Mouse (Mus musculus): ENCODE data around the gene Cdk13. TPM values are rescaled to one million over a fixed set of nuclear protein-coding genes. Genes with fewer than 3 reads are reported as not detected.

Cdk13 gene
- 10 to 100 TPM; 49.9 to 67.0 TPM for total RNA-seq (2021)

GRCm38 (mm10) chr13:17804909-17805613, at the start of gene Cdk13:
Gene Cdk13, minus strand, starts transcription at chr13:17805097.
- intact Hi-C loops (cut with DNase I), result loop anchor here (2.0 kb wide), 1 partner anchor 110 kb away; the partner anchor contains the start of genes Mplkip and Sugct
- DNase-seq (ENCODE audit: low spot score in 2 of 2), result peak; percentile 99 to 100

DNA sequence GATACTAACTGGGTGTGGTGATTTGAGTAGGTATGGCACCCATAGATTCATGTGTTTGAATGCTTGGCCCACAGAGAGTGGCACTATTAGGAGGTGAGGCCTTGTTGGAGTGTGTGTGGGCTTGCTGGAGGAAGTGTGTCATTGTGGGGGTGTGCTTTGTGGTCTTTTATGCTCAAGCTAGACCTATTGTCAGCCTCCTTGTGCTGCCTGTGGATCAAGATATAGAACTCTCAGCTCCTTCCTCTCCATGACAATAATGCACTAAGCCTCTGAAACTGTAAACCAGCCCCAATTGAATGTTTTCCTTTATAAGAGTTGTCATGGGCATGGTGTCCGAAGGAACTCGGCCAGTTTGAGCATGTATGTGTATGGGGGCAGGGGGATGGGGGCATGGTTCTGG, 38.4 kb upstream of the Cdk13 start:
- no peak for DNase-seq (ENCODE audit: low spot score in 2 of 2)
- intact Hi-C loops (cut with DNase I), result no loop called here

DNA sequence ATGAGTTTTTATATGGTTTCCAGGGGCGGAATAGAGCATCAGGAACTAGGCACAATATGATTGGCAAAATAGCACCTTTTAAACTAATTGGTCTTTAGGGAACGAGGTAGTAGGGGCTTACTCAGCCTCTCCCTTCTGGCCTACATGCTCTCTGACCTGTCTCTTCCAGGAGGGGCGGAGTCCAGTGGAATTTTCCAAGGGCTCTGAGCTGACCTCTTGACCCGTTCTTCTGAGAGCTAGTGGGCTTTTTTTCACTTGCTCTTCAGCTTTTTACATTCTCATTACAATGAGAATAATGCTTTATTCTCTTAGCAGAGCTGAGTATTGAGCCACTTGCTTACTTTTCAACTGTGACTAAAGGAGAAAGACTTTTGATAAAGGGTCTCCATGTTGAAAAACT, 37.9 kb upstream of the Cdk13 start:
- intact Hi-C loops (cut with DNase I), result no loop called here
- DNase-seq (ENCODE audit: low spot score in 2 of 2), result no peak

DNA sequence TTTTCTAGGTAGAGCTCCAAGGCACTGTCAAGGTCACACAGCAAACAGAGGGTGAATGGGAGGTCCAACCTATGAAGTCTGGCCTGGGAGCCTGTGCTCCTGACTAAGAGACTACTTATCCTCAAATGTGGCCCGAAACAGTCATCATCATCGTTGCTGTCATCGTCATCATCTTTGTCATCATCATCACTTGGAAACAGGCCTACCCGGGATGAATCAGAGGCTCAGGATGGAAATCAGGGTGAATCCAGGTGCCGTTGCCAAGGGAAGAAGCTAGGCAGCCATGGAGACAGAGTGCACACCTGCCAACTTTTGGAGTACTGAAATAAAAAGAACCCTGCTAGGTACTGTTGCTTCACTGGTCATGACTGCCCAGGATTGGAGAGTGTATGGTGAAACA, 34.2 kb upstream of the Cdk13 start:
- intact Hi-C loops (cut with DNase I), result no loop called here

DNA sequence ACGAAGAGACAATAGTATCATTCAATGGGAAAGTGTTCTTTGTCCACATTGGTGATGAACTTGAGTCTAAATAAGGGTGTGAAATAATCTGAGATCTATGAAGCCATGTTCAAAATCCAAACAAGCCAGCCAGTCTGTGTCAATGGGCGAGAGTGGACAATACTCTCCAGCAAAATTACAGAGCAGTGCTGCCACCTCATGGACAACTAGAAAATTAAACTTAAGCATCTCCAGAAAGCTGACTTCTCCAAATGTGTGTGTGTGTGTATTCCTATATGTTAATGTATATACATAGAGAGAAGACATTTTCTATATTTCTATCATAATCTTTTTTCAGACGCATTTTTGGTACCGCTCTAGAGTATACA, 33.6 kb upstream of the Cdk13 start:
- intact Hi-C loops (cut with DNase I), result no loop called here

More for the DNA sequence above, 34.2 kb upstream of the Cdk13 start:
- peak; percentile 21 to 23 for DNase-seq (ENCODE audit: low spot score in 2 of 2)

GRCm38 (mm10) chr13:17837610-17838483, 33.0 kb upstream of the Cdk13 start:
- intact Hi-C loops (cut with DNase I), result loop anchor here (1.0 kb wide), 1 partner anchor 145 kb away; no protein-coding TSS in a partner anchor
- DNase-seq (ENCODE audit: low spot score in 2 of 2), result peak; percentile 18 to 37

More for the DNA sequence above, 33.6 kb upstream of the Cdk13 start:
- peak in 1 of 2 experiments; percentile 31 for DNase-seq (ENCODE audit: low spot score in 2 of 2)

- intact Hi-C loops (cut with DNase I), result loop anchor here (1.0 kb wide), 1 partner anchor 146 kb away; no protein-coding TSS in a partner anchor
- no peak for DNase-seq (ENCODE audit: low spot score in 2 of 2)
Measured at GRCm38 (mm10) chr13:17836808-17837207, 31.9 kb upstream of the Cdk13 start.

DNA sequence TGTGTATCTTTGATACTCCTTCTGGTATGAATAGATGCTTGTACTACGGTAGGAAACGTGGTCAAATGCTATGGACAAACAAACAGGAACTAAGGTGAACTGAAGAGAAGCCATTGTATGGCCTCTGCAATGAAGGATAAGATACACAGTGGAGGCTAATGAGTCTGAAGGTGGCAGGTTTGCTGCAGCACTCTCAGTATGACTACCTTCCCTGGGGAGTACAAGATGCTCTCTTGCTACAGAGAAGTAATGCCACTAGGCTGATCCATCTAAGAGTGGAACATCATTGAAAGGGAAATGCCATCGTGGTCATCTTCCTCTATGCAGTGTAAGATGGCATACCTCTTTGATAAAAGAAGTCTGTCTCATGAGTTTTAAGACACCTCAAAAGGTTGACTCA, 28.0 kb upstream of the Cdk13 start:
- no peak for DNase-seq (ENCODE audit: low spot score in 2 of 2)

GRCm38 (mm10) chr13:17817226-17817625, 12.3 kb upstream of the Cdk13 start:
- intact Hi-C loops (cut with DNase I), result no loop called here

More for the DNA sequence above, 28.0 kb upstream of the Cdk13 start:
- intact Hi-C loops (cut with DNase I), result no loop called here

DNA sequence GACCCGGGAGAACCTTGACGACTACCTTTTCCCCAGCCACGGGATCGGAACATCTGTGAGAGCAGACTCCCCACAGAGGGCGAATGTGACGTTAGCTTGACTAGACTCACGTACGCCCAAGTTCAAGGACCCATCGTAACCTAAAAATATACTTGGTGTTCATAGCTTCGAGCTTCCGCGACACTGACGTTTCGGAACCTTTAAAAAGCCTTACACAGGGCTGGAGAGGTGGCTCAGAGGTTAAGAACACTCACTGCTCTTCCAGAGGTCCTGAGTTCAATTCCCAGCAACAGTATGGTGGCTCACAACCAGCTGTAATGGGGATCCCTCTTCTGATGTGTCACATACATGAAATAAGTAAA, 698 bp upstream of the Cdk13 start:
- intact Hi-C loops (cut with DNase I), result loop anchor here (2.0 kb wide), 1 partner anchor 111 kb away; the partner anchor contains the start of genes Mplkip and Sugct
- no peak for DNase-seq (ENCODE audit: low spot score in 2 of 2)

More at GRCm38 (mm10) chr13:17817226-17817625, 12.3 kb upstream of the Cdk13 start:
- no peak for DNase-seq (ENCODE audit: low spot score in 2 of 2)

DNA sequence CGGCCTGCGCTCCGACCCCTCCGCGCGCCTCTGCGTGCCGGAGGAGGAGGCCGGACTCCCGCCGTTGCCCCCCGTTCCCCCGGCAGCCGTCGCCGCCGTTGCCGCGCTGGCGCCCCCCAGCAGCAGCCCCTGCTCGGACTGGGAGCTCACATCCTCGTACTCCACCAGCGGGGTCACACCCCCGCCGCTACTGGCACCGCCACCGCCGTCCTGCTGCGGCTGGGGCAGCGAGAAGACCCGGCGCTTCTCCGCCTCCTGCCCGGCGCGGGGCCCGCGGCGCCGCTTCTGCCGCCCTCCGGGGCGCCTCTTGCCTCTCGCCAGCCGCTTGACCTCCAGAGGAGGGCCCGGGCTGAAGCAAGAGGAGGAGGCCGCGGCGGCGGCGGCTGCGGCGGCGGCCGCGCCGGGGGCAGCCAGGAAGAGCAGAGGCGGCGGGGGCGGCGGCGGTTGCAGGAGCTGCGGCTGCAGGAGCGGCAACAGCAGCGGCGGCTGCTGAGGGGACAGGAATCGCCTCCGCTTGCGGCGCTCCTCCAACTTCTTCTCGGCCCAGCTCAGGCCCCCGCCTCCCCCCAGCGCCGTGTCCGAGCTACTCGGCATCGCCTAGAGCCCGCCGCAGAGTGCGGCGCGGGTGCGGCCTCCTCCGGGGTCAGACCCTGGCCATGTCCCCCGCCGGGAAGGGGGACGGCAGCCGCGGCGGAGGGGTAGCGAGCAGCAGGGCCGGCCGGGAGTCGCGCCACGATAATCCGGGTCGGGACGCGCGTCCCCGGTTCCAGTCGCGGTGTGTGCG, 647 bp downstream of the Cdk13 start:
- intact Hi-C loops (cut with DNase I), result loop anchor here (2.0 kb wide), 1 partner anchor 109 kb away; the partner anchor contains the start of genes Mplkip and Sugct
- peak; percentile 41 to 68 for DNase-seq (ENCODE audit: low spot score in 2 of 2)

- DNase-seq (ENCODE audit: low spot score in 2 of 2), result peak; percentile 71 to 74
- intact Hi-C loops (cut with DNase I), result loop anchor here (1.0 to 2.0 kb wide), 3 partner anchors 31 to 109 kb away; partner anchors contain the start of genes Mplkip and Sugct
Measured at GRCm38 (mm10) chr13:17803331-17804057, 1.4 kb downstream of the Cdk13 start.

- DNase-seq (ENCODE audit: low spot score in 2 of 2), result no peak
- intact Hi-C loops (cut with DNase I), result loop anchor here (1.0 to 2.0 kb wide), 2 partner anchors 30 to 57 kb away; no protein-coding TSS in a partner anchor
Measured at GRCm38 (mm10) chr13:17802880-17803279, 2.0 kb downstream of the Cdk13 start.

DNA sequence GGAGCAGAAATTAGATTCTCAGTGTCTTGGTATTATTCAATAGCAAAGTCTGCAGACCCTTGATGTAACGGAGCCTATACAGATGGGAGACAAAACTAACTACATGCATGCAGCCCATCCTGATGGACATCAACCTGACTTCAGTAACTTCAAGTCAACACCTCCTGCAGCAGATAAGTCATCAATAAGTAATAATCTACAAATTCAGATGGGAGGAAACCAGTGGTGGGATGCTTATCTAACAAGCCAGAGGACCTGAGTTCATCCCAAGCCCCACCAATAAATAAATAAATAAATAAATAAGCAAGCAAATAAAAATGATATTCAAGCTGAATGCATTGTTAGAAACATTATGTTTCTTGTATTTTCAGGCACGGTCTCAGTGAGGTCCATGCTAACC, 5.2 kb downstream of the Cdk13 start:
- intact Hi-C loops (cut with DNase I), result no loop called here
- no peak for DNase-seq (ENCODE audit: low spot score in 2 of 2)

- intact Hi-C loops (cut with DNase I), result no loop called here
- no peak for DNase-seq (ENCODE audit: low spot score in 2 of 2)
Measured at GRCm38 (mm10) chr13:17795757-17796456, 9.0 kb downstream of the Cdk13 start.

GRCm38 (mm10) chr13:17783643-17784042, 21.3 kb downstream of the Cdk13 start:
- intact Hi-C loops (cut with DNase I), result no loop called here
- DNase-seq (ENCODE audit: low spot score in 2 of 2), result no peak

- DNase-seq (ENCODE audit: low spot score in 2 of 2), result no peak
- intact Hi-C loops (cut with DNase I), result no loop called here
Measured at GRCm38 (mm10) chr13:17779923-17780322, 25.0 kb downstream of the Cdk13 start.

DNA sequence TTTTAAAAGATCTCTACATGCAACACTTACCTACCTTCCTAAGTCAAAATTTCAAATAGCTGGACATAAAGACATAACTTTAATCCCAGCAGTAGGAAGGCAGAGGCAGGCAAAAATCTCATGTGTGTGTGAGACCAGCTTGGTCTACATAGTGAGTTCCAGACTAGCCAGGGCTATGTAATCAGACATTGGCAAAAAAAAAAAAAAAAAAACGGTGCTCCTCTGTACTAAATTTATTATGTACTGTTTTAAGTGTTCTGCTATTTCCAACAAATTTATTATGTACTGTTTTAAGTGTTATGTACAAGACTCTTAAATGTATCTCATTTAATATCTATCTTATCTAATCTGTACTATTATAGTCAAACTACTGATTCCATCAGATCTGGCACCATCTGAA, 28.6 kb downstream of the Cdk13 start:
- intact Hi-C loops (cut with DNase I), result no loop called here
- no peak for DNase-seq (ENCODE audit: low spot score in 2 of 2)
